Mouse (Mus musculus): ENCODE measurements around the gene Gm10283.

- TF ChIP-seq CTCF (IDR thresholded peaks at IDR 0.05) (no peak), EP300 (IDR thresholded peaks at IDR 0.05; ENCODE audit: insufficient read depth, low read depth, low read length) (no peak), POLR2A (IDR thresholded peaks at IDR 0.05; ENCODE audit: insufficient read depth, low read depth, low read length) (no peak)
Observed at GRCm38 (mm10) chr8:60449296-60449695, 53.7 kb downstream of the Gm10283 start.

All from heart, adult 2 months (tissue).